Mouse (Mus musculus): Measurements from ENCODE around the gene Cyp4a32. TPM values are rescaled to one million over a fixed set of nuclear protein-coding genes. Genes with fewer than 3 reads are reported as not detected.
"Not testable (repeated sequence)": the region's sequence is repeated elsewhere in the genome, so short reads cannot be mapped to it uniquely, and the experiment has no call there.

The Cyp4a32 gene
- polyA plus RNA-seq, 1 experiment = not detected

DNA sequence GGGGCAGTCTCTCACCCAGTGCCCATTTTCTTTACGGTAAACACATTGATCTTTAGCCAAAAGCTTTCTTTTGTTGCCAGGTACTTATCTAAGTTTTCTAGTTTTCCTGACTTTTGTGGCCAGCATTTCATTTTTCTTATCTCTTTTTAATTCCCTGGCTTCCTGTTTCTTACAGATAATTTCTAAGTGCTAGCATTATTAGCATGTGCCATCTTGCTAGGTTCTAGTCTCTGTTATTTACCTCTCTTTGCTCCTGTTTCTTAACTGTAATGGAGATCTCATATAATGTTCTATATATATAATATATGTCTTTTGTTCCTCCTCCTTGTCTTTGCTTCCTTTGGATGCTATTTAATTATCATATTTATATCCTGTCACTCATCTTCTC, 55.8 kb downstream of the Cyp4a32 start:
- DNase-seq (ENCODE audit: low read depth) = not testable (repeated sequence)

GRCm38 (mm10) chr4:115657104-115657866, 56.5 kb downstream of the Cyp4a32 start:
- DNase-seq (ENCODE audit: low read depth) = no peak

DNA sequence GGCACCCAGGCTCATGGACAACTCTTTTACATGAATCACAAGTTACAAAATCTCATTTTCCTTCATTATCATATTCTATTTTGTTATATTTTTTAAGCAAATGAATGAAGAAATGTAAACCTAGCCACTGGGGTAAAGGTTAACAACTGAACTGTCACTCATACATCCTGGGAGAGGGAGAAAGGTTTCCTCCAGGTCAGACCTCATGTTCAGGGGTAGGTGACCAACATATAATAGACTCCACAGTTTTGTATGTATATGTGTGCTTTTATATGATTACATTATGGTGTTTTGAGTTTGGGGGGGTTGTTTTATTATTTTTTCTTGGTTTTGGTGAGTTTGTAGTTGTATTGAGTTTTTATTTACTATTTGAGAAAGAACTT, 57.1 kb downstream of the Cyp4a32 start:
- DNase-seq (ENCODE audit: low read depth) = no peak

GRCm38 (mm10) chr4:115659190-115659589, 58.4 kb downstream of the Cyp4a32 start:
- no peak for DNase-seq (ENCODE audit: low read depth)

Other genes with a start within 250 kb of the Cyp4a32 start
- gene Cyp4a12b, start 189.3 kb upstream of the Cyp4a32 start, polyA plus RNA-seq (2012; rRNA removed) = 0.11 and 0.30 TPM in 2 replicates
- gene Cyp4a30b, start 148.4 kb upstream of the Cyp4a32 start, polyA plus RNA-seq (2012; rRNA removed) = 1.4 and 1.5 TPM in 2 replicates
- 0.11 TPM in 1 of 2 replicates, not detected in the other for gene Cyp4a14, start 104.8 kb upstream of the Cyp4a32 start, polyA plus RNA-seq (2012; rRNA removed)
- 0.11 and 0.29 TPM in 2 replicates for gene Cyp4a10, start 82.7 kb upstream of the Cyp4a32 start, polyA plus RNA-seq (2012; rRNA removed)
- gene Cyp4a31, start 37.3 kb upstream of the Cyp4a32 start, polyA plus RNA-seq (2012; rRNA removed) = 0.05 TPM in 1 of 2 replicates, not detected in the other
- gene Cyp4b1, start 46.8 kb downstream of the Cyp4a32 start, polyA plus RNA-seq (2012; rRNA removed) = 53.7 and 66.2 TPM in 2 replicates
- 23.5 and 25.0 TPM in 2 replicates for gene Efcab14, start 136.8 kb downstream of the Cyp4a32 start, polyA plus RNA-seq (2012; rRNA removed)
- gene Tex38, start 180.0 kb downstream of the Cyp4a32 start, polyA plus RNA-seq (2012; rRNA removed) = 0.39 and 0.43 TPM in 2 replicates
- 14.7 and 20.9 TPM in 2 replicates for gene Atpaf1, start 183.8 kb downstream of the Cyp4a32 start, polyA plus RNA-seq (2012; rRNA removed)
- gene Mob3c, start 227.1 kb downstream of the Cyp4a32 start, polyA plus RNA-seq (2012; rRNA removed) = 21.6 and 25.4 TPM in 2 replicates
- 41.0 and 49.9 TPM in 2 replicates for gene Mknk1, start 238.2 kb downstream of the Cyp4a32 start, polyA plus RNA-seq (2012; rRNA removed)